15 mouse cellular contexts compared by ENCODE assay signal in the genomic region with DNA sequence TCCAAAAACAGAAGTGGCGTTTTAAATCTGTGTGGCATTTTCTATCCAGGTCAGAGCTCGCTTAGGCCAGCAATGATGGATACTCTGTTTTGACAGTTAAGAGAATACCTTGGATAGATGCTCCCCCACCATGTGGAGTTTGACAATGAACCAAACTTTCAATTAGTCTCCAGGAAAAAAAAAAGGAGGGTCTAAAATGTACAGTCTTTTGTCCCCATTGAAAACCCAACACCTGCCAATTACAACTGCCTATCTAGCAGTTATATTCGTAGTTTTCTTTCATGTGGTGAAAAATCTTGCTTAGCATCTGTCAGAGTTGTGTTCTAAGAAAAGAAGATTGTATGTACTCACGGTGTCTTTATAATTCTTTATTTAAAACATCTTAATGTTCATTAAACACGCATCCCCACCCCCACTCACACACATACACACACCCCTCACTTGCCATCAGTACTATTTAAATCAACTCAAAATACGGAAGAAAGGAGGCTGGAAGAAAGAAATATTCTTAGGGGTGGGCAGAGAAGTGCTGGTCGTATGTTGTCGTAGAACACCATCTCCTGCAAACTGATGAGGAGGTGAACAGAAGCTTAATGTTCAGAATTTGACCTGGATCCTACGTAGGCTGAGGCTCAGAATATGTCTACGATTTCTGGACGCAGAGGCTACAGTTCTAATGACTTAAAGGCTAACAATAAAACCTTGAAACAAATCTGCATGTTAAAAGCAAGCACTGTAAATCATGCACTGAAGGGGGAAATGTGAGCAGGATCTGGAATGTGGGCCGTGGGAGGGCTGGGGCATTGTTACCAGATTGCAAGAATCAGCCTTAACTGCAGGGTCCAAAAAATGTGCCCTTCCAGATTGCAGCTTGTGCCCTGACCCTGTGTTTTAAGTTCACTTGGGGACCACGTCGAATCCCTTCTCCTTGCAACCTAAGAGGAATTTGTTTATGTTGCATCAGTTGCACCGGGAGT.
DNase-seq lines count a peak whose midpoint lies in the region; ATAC-seq and TF ChIP-seq lines count a peak whose summit lies in the region.
"Had no signal": no experiment of that assay in that cellular context is flagged by ENCODE, and none has a peak within 500 bp of the region (broad histone marks: within the 10 kb centered on the region; RNA-seq: fewer than 3 reads in every experiment).

No protein-coding gene starts in this region.

- no peaks in the 10 kb centered on the region for H3K9me3 ChIP-seq in hindbrain, embryonic 10.5 days
- H3K9me3 ChIP-seq in hindbrain, embryonic 16.5 days (ENCODE audit: control insufficient read depth, low read length): no peaks in the 10 kb centered on the region
- no peaks in the 10 kb centered on the region for H3K9me3 ChIP-seq in lung, embryonic 16.5 days (ENCODE audit: control insufficient read depth, low read length)
- H3K9me3 ChIP-seq: hindbrain, embryonic 15.5 days; midbrain, embryonic 13.5 days had no signal

- no peak for TF ChIP-seq POLR2A in lung, adult 2 months (IDR thresholded peaks at IDR 0.05; ENCODE audit: borderline replicate concordance, extremely low read depth, low read depth, low read length)

- H3K27ac ChIP-seq in hindbrain, embryonic 10.5 days: no peak overlapping the region
- H3K27ac ChIP-seq in hindbrain, embryonic 16.5 days (ENCODE audit: low read depth, low read length): no peak overlapping the region
- H3K27ac ChIP-seq in lung, embryonic 16.5 days (ENCODE audit: low read length): peak overlapping the region; percentile 65
- H3K27ac ChIP-seq: hindbrain, embryonic 15.5 days; midbrain, embryonic 13.5 days had no signal

- no peak for ATAC-seq in hindbrain, embryonic 16.5 days
- no peak for ATAC-seq in lung, embryonic 16.5 days (ENCODE audit: low read depth)
- no peak for ATAC-seq in monocyte, adult 5-6 weeks (replicated peaks; ENCODE audit: insufficient number of reproducible peaks, low FRiP score, low TSS enrichment, poor library complexity, severe bottlenecking)

- peaks cover 23% of the 10 kb centered on the region for H3K4me1 ChIP-seq in hindbrain, embryonic 10.5 days (replicated peaks)
- H3K4me1 ChIP-seq in hindbrain, embryonic 16.5 days (ENCODE audit: control insufficient read depth, insufficient read depth, low read depth, low read length): no peaks in the 10 kb centered on the region
- peaks cover 5% of the 10 kb centered on the region; the same call in 1 of the 2 replicates for H3K4me1 ChIP-seq in lung, embryonic 16.5 days (replicated peaks; ENCODE audit: control insufficient read depth, insufficient read depth, low read length)
- no peaks in the 10 kb centered on the region for H3K4me1 ChIP-seq in lung, adult 2 months (ENCODE audit: control insufficient read depth, insufficient read depth, low read length)
- H3K4me1 ChIP-seq: hindbrain, embryonic 15.5 days had no signal

- no peak overlapping the region for H3K4me2 ChIP-seq in hindbrain, embryonic 16.5 days (ENCODE audit: low read length)
- H3K4me2 ChIP-seq in lung, embryonic 16.5 days (ENCODE audit: low read depth, low read length): no peak overlapping the region
- H3K4me2 ChIP-seq: hindbrain, embryonic 15.5 days; midbrain, embryonic 13.5 days had no signal

- H3K36me3 ChIP-seq in hindbrain, embryonic 10.5 days: no peaks in the 10 kb centered on the region
- no peaks in the 10 kb centered on the region for H3K36me3 ChIP-seq in hindbrain, embryonic 16.5 days (ENCODE audit: control insufficient read depth, insufficient read depth, low read length)
- no peaks in the 10 kb centered on the region for H3K36me3 ChIP-seq in lung, embryonic 16.5 days (ENCODE audit: control insufficient read depth, insufficient read depth, low read length)
- H3K36me3 ChIP-seq: hindbrain, embryonic 15.5 days; midbrain, embryonic 13.5 days had no signal

- WGBS in hindbrain, embryonic 10.5 days: 56% methylated on average over 15 of the region's 15 CpGs
- WGBS in hindbrain, embryonic 16.5 days: 36% methylated on average over 15 of the region's 15 CpGs
- WGBS in lung, embryonic 16.5 days: 61% methylated on average over 15 of the region's 15 CpGs
- 70% methylated on average over 15 of the region's 15 CpGs for WGBS in lung, adult 2 months

- H3K9ac ChIP-seq in hindbrain, embryonic 16.5 days (ENCODE audit: low read depth, low read length): no peak overlapping the region
- no peak overlapping the region for H3K9ac ChIP-seq in lung, embryonic 16.5 days (ENCODE audit: low read length)
- H3K9ac ChIP-seq: hindbrain, embryonic 15.5 days; midbrain, embryonic 13.5 days had no signal

- no peak for TF ChIP-seq CTCF in lung, adult 2 months (IDR thresholded peaks at IDR 0.05; ENCODE audit: insufficient read depth, low read length)

- no peak overlapping the region for H3K4me3 ChIP-seq in hindbrain, embryonic 10.5 days
- no peak overlapping the region for H3K4me3 ChIP-seq in hindbrain, embryonic 16.5 days (ENCODE audit: low read length)
- no peak overlapping the region for H3K4me3 ChIP-seq in lung, embryonic 16.5 days (ENCODE audit: low read length)
- no peak overlapping the region for H3K4me3 ChIP-seq in lung, adult 2 months (replicated peaks; ENCODE audit: extremely low read depth, low read depth, low read length)
- H3K4me3 ChIP-seq: hindbrain, embryonic 15.5 days; midbrain, embryonic 13.5 days had no signal

- DNase-seq in hindbrain, embryonic 10.5 days (ENCODE audit: low spot score): peak; percentile 24
- no peak for DNase-seq in lung, adult 2 months
- peak; percentile 66 for DNase-seq in forelimb bud, embryonic 11.5 days (ENCODE audit: low read depth, low spot score)
- peak; percentile 72 for DNase-seq in retina, embryonic 14.5 days (ENCODE audit: low spot score)
- no peak for DNase-seq in natural killer cell, adult 2 months (ENCODE audit: low spot score in 2 of 2)
- DNase-seq: adrenal gland, adult 2 months; cerebellum, adult 9-11 months; heart, adult 11 months; liver; right cerebral cortex, postnatal 14 days had no signal

- no peaks in the 10 kb centered on the region for H3K27me3 ChIP-seq in hindbrain, embryonic 10.5 days (ENCODE audit: insufficient read depth, poor library complexity, severe bottlenecking)
- no peaks in the 10 kb centered on the region for H3K27me3 ChIP-seq in hindbrain, embryonic 16.5 days (replicated peaks; ENCODE audit: control insufficient read depth, insufficient read depth, low read length)
- H3K27me3 ChIP-seq in lung, embryonic 16.5 days (ENCODE audit: control insufficient read depth, insufficient read depth, low read depth, low read length): no peaks in the 10 kb centered on the region
- H3K27me3 ChIP-seq: hindbrain, embryonic 15.5 days; midbrain, embryonic 13.5 days had no signal

Comparison
In these comparisons a context has a peak if more than half of its experiments do, and no peak if none do; other contexts are left out.
1. DNase-seq: peak in hindbrain, embryonic 10.5 days (single experiment), forelimb bud, embryonic 11.5 days (single experiment) and retina, embryonic 14.5 days (single experiment); none in lung, adult 2 months (single experiment) and natural killer cell, adult 2 months (0 of 2).